Mouse (Mus musculus): ENCODE results near the gene Hhatl. TPM values are rescaled to one million over a fixed set of nuclear protein-coding genes. Genes with fewer than 3 reads are reported as not detected.

Gene Hhatl
- polyA plus RNA-seq, 2 experiments, result 1.7 to 1.9 TPM

GRCm38 (mm10) chr9:121807546-121807945 is 15.2 kb upstream of the Hhatl start:
- Histone ChIP-seq H3K9ac (ENCODE audit: low read depth, low read length, severe bottlenecking) (no peak overlapping the region), H3K27ac (replicated peaks; ENCODE audit: low read depth, low read length) (no peak overlapping the region), H3K4me1 (ENCODE audit: control insufficient read depth, insufficient read depth, low read length) (0 out of 2 replicates have a peak, but pooled peaks cover 2% of the 10 kb centered on the region), H3K4me3 (replicated peaks; ENCODE audit: low read length) (no peak overlapping the region), H3K9me3 (ENCODE audit: control insufficient read depth, low read length) (no peaks in the 10 kb centered on the region), H3K27me3 (ENCODE audit: control insufficient read depth, insufficient read depth, low read length) (no peaks in the 10 kb centered on the region), H3K36me3 (ENCODE audit: control insufficient read depth, insufficient read depth, low read length) (no peaks in the 10 kb centered on the region), H3K4me2 (replicated peaks; ENCODE audit: low read depth, low read length, severe bottlenecking) (no peak overlapping the region)
- no peak for ATAC-seq (ENCODE audit: low FRiP score, low read depth)
- WGBS, result 63% methylated on average over 1 of the region's 1 CpGs
- no peak for TF ChIP-seq POLR2A (IDR thresholded peaks at IDR 0.05; ENCODE audit: borderline replicate concordance, extremely low read depth, insufficient read depth, insufficient read length)
- DNase-seq (ENCODE audit: low spot score), result no peak

GRCm38 (mm10) chr9:121802747-121803146 is 10.4 kb upstream of the Hhatl start:
- 60% methylated on average over 7 of the region's 7 CpGs for WGBS
- no peak overlapping the region for H3K4me2 ChIP-seq (replicated peaks; ENCODE audit: low read depth, low read length, severe bottlenecking)
- no peaks in the 10 kb centered on the region for H3K9me3 ChIP-seq (ENCODE audit: control insufficient read depth, low read length)
- H3K9ac ChIP-seq (ENCODE audit: low read depth, low read length, severe bottlenecking), result no peak overlapping the region
- H3K27me3 ChIP-seq (ENCODE audit: control insufficient read depth, insufficient read depth, low read length), result no peaks in the 10 kb centered on the region
- no peak overlapping the region for H3K27ac ChIP-seq (replicated peaks; ENCODE audit: low read depth, low read length)
- H3K36me3 ChIP-seq (ENCODE audit: control insufficient read depth, insufficient read depth, low read length), result no peaks in the 10 kb centered on the region
- no peaks in the 10 kb centered on the region for H3K4me1 ChIP-seq (ENCODE audit: control insufficient read depth, insufficient read depth, low read length)
- ATAC-seq (ENCODE audit: low FRiP score, low read depth), result no peak
- no peak overlapping the region for H3K4me3 ChIP-seq (replicated peaks; ENCODE audit: low read length)
- TF ChIP-seq POLR2A (IDR thresholded peaks at IDR 0.05; ENCODE audit: borderline replicate concordance, extremely low read depth, insufficient read depth, insufficient read length), result no peak
- no peak for DNase-seq (ENCODE audit: low spot score)

GRCm38 (mm10) chr9:121798887-121799520 is 6.7 kb upstream of the Hhatl start:
- Histone ChIP-seq H3K27me3 (ENCODE audit: control insufficient read depth, insufficient read depth, low read length) (no peaks in the 10 kb centered on the region), H3K9me3 (ENCODE audit: control insufficient read depth, low read length) (no peaks in the 10 kb centered on the region), H3K9ac (ENCODE audit: low read depth, low read length, severe bottlenecking) (no peak overlapping the region), H3K36me3 (ENCODE audit: control insufficient read depth, insufficient read depth, low read length) (no peaks in the 10 kb centered on the region), H3K4me1 (ENCODE audit: control insufficient read depth, insufficient read depth, low read length) (peaks cover 3% of the 10 kb centered on the region; the same call in 1 of the 2 replicates), H3K4me2 (replicated peaks; ENCODE audit: low read depth, low read length, severe bottlenecking) (no peak overlapping the region), H3K27ac (replicated peaks; ENCODE audit: low read depth, low read length) (no peak overlapping the region), H3K4me3 (replicated peaks; ENCODE audit: low read length) (no peak overlapping the region)
- 47% methylated on average over 6 of the region's 6 CpGs for WGBS
- no peak for ATAC-seq (ENCODE audit: low FRiP score, low read depth)
- DNase-seq (ENCODE audit: low spot score), result no peak
- TF ChIP-seq POLR2A (IDR thresholded peaks at IDR 0.05; ENCODE audit: borderline replicate concordance, extremely low read depth, insufficient read depth, insufficient read length), result no peak

GRCm38 (mm10) chr9:121797722-121798121 is 5.4 kb upstream of the Hhatl start:
- no peak overlapping the region for H3K27ac ChIP-seq (replicated peaks; ENCODE audit: low read depth, low read length)
- peak; percentile 26 for DNase-seq (ENCODE audit: low spot score)
- H3K9me3 ChIP-seq (ENCODE audit: control insufficient read depth, low read length), result no peaks in the 10 kb centered on the region
- WGBS, result 12% methylated on average over 12 of the region's 12 CpGs
- no peak for ATAC-seq (ENCODE audit: low FRiP score, low read depth)
- no peak for TF ChIP-seq POLR2A (IDR thresholded peaks at IDR 0.05; ENCODE audit: borderline replicate concordance, extremely low read depth, insufficient read depth, insufficient read length)
- H3K4me3 ChIP-seq (replicated peaks; ENCODE audit: low read length), result no peak overlapping the region
- peaks cover 3% of the 10 kb centered on the region; the same call in 1 of the 2 replicates for H3K4me1 ChIP-seq (ENCODE audit: control insufficient read depth, insufficient read depth, low read length)
- H3K36me3 ChIP-seq (ENCODE audit: control insufficient read depth, insufficient read depth, low read length), result no peaks in the 10 kb centered on the region
- H3K4me2 ChIP-seq (replicated peaks; ENCODE audit: low read depth, low read length, severe bottlenecking), result no peak overlapping the region
- H3K27me3 ChIP-seq (ENCODE audit: control insufficient read depth, insufficient read depth, low read length), result no peaks in the 10 kb centered on the region
- no peak overlapping the region for H3K9ac ChIP-seq (ENCODE audit: low read depth, low read length, severe bottlenecking)

GRCm38 (mm10) chr9:121794972-121795539 is 2.7 kb upstream of the Hhatl start:
- Histone ChIP-seq H3K27ac (replicated peaks; ENCODE audit: low read depth, low read length) (no peak overlapping the region), H3K36me3 (ENCODE audit: control insufficient read depth, insufficient read depth, low read length) (no peaks in the 10 kb centered on the region), H3K27me3 (ENCODE audit: control insufficient read depth, insufficient read depth, low read length) (no peaks in the 10 kb centered on the region), H3K4me1 (ENCODE audit: control insufficient read depth, insufficient read depth, low read length) (peaks cover 3% of the 10 kb centered on the region; the same call in 1 of the 2 replicates), H3K4me2 (replicated peaks; ENCODE audit: low read depth, low read length, severe bottlenecking) (no peak overlapping the region), H3K4me3 (replicated peaks; ENCODE audit: low read length) (no peak overlapping the region), H3K9ac (ENCODE audit: low read depth, low read length, severe bottlenecking) (no peak overlapping the region), H3K9me3 (ENCODE audit: control insufficient read depth, low read length) (no peaks in the 10 kb centered on the region)
- 22% methylated on average over 1 of the region's 1 CpGs for WGBS
- no peak for ATAC-seq (ENCODE audit: low FRiP score, low read depth)
- no peak for DNase-seq (ENCODE audit: low spot score)
- TF ChIP-seq POLR2A (IDR thresholded peaks at IDR 0.05; ENCODE audit: borderline replicate concordance, extremely low read depth, insufficient read depth, insufficient read length), result no peak
